Mouse (Mus musculus): Measurements from ENCODE around the gene Nhej1.

Nhej1 gene

DNA sequence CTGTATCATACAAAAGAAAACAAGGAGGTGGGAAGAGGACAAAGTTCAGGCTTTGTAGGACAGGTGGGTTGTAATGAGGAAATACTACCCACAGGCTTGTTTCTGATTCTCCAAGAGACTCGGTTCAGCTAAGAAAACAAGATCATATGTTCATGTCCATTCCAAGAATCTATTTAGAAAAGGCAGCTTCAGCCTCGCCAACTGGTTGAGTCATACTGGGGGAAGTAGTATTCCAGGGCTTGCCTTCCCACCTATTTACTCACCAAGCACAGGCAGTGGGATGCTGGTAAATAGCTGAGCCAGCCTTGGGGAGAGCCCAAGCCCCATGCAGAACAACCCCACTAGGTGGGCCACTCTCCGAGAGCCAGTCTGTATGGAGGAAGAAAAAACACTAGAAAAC, 3.6 kb upstream of the Nhej1 start:
- no peak for DNase-seq (ENCODE audit: low spot score in 2 of 2)

DNA sequence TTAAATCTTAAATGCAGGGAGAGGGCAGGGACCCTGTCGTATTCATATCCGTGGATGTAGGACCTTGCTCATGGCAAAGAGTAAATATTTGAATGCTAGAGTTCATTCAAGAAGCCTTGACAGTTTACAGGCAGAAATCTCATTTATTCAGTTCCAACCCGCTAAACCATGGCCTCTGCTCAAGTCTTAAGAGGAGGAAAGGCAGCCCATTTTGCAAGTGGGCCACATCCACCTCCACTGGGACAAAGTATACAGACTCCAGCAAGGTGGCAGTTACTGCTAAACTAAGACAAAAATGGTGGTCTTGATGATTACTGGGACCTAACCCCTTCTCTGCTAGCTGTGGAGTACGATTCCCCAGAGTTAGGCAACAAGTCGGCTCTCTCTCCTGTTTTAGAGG, 418 bp upstream of the Nhej1 start:
- no peak for DNase-seq (ENCODE audit: low spot score in 2 of 2)

DNA sequence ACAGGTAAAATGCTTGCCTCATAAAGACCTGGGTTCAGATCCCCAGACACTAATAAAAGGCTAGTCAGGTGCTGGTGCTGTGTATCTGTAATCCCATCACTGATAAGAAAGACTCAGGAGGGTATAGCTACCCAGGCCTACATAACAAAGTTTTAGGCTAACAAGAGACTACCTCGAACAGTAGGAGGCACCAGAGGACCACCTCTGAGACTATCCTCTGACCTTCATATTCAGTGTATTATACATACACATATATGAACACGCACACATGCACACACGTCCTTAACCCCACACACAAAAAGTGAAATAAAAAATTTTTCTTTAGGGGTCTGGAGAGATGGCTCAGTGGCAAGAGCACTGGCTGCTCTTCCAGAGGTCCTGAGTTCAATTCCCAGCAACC, 2.8 kb downstream of the Nhej1 start:
- DNase-seq (ENCODE audit: low spot score in 2 of 2) = no peak

DNA sequence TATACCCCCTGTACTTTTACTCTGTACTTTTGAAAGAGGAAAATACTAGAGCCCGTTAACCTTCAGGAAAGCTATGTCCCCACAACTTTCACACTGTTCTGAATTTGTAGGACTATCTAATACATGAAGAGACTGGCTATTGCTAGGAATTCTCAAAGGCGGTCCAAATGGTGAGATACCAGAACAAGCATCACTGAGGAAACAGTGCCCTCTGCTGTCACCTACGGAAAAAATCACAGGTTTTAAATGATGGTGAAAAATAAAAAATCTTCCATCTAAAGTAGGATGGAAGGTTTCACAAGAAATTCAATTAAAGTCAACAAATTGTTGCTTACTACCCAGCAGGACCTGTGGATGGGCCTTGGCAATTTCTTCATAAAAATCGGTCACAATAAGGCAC, 72.9 kb downstream of the Nhej1 start:
- DNase-seq (ENCODE audit: low spot score in 2 of 2) = no peak

DNA sequence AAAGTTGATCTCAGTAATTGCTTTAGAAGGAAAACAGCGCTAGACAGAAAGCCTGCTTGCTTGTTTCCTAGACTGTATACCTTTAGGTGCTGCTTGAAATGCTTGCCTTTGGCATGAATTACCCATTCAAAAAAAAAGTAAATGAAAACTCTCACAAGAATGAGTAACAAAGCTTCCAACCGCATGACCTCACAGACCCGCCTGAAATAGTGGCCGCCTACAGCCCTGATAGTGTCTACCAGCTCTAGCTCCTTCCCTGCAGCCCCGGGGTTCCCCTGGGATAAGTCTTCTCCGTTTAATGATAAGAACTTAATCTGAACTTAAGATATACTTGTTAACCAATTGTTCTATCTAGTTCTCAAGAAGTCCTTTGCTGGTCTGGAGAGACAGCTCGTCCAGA, 73.6 kb downstream of the Nhej1 start:
- DNase-seq (ENCODE audit: low spot score in 2 of 2) = no peak

DNA sequence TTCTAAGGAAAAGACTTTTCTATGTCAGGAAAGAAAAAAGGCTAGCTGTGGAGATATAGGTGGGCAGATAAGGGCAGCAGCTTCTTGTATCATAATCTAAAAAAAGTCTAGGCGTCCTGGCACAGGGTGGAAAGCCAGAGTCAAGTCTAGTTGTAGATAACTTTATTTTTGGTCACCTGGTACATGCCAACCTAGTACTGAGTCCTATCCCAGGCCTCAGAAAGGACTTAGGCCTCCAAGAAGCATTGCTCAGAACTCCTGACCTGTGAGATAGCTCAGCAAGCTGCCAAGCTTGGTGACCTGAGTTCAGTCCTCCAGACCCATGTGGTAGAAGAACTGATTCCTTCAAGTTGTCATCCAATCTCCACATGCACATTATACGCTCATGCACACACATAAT, 76.4 kb downstream of the Nhej1 start:
- DNase-seq (ENCODE audit: low spot score in 2 of 2) = no peak

DNA sequence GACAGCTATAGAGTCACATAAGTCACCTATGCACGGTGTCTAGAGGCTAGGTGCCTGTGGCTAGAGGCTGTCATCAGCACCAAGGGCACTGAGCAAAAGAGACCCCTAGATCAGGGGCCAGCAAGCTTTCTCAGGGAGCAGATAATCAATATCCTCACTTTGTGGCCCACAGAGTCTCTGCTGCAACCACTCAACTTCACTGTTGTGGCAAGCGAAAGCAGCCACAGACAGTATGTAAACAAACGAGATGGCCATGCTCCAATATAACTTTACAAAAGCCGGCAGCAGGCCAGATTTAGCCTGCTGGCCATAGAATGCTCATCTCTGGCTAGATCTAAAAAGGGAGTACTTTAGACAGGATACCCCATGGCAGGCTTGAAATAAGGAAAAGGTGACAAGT, 77.0 kb downstream of the Nhej1 start:
- no peak for DNase-seq (ENCODE audit: low spot score in 2 of 2)

DNA sequence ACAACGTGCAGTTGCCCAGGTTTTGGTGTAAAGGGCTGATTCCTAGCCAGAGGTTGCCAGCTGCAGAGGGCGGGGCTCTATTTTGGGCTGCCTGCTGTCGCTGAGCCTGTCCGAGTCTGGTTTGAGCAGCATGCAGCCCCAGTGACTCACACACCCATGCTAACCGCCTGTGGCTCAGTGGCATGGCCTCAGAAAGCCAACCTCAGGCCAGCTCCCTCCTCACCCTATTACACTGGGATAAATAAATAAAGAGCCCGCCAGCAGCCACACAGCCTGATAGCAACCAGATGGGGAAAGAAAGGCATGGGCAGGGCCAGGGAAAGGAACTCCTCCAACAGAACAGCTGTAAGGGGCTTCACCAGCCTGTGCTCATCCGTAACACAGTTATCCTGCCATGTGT, 84.6 kb downstream of the Nhej1 start:
- DNase-seq (ENCODE audit: low spot score in 2 of 2) = no peak

DNA sequence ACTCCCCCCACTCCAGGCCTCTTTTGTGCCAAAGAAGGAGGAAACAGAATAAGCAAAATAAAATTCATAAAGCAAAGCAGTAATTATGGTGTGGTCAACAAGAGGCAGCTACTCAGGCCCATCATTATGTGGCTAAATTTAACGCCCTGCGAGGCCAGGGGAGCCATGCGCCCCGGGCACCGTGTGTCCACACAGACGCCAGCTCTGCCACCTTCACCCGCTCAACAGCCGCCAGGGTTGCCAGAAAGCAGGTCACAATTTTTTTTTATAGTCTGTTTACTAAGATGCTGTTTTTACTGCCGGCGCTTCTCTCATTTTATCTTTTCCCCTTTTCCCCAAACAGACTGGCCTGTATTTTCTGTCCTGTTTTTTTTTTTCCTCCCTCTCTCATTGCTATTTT, 93.0 kb downstream of the Nhej1 start:
- DNase-seq (ENCODE audit: low spot score in 2 of 2) = no peak

DNA sequence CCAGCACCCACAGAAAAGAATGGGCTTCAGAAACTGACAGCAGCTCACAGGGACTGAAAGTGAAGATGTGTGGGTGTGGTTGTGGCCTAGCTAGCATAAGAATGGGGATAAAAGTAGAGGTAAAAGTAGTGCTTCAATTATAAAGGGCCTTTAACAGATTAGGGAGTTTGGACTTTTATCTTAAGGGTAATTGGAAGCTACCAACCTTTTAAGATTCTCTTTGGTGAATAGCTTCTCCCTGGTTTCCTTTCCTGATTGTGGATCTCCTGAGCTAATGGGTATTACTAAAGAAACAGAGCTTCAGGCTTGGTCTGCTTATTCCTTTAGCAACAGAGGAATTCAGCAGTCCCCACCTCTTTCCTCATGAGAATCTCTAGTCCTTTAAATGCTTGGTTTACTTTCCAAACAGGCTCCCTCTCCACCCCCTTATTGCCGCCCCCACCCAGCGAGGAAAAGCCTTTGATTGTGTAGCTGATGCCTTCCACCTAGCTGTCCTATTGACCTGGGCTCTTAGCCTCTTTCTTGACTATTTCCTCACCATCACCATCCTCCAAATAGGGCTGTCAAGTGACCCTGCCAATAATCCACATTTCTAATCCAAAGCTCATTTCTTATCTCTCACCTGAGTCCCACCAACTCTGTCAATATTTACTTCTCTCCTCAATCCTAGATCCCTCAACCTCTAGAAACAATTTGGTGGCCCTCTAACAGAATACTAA, 97.8 kb downstream of the Nhej1 start:
- no peak for DNase-seq (ENCODE audit: low spot score in 2 of 2)

DNA sequence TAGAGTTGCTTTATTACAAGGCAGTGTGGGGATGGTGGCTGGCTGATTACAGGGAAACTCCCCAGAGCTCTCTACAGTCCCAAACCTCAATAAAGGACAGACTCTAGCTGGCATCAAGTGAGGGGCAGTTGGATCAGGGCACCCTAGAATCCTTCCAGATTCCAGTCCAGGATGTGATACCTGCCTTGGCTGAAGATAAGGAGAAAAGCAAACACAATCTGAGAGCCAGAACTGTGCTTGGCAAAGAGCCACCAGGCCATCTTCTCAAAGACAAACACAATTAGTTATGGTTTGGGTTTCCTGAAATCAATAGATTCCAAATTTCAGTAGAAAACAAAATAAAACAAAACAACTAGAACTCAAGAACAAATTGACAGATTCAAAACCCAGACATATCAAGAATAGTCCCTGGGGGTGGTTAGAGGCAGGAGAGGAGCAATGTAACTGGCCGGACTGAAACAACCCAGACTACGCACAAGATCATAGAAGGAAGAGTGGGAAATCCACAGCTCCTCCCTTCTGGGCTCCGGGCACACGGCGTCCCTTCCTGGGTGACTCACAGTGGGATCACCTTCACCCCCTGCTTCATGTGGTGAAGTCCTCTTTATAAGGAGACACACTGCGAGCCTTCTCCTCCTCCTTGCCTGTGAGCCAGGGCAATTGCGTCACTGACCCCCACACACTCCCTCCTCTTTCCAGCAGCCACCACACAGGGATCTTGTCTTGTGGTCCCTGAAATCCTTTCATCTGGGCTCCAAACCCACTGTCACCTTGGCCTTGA, 100.4 kb downstream of the Nhej1 start:
- DNase-seq (ENCODE audit: low spot score in 2 of 2) = peak in 1 of 2 experiments; percentile 20

DNA sequence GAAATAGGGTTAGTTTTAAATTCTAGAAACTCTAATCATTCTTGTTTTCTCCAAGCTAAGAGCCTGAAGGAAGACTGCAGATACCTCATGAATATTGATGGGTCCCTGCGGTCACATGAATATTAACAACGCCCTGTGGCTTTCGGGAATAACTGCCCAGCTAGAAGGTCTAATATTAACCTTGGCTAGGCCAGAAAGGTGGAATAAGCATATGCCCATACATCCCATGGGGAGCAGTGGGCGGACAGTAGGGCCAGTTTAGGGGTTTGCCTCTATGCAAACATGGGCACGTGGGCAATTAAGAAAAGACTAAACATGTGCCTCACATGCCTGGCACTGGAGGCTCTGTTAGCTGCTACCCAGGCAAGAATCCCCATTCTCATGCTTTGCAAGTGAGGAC, 102.8 kb downstream of the Nhej1 start:
- no peak for DNase-seq (ENCODE audit: low spot score in 2 of 2)

DNA sequence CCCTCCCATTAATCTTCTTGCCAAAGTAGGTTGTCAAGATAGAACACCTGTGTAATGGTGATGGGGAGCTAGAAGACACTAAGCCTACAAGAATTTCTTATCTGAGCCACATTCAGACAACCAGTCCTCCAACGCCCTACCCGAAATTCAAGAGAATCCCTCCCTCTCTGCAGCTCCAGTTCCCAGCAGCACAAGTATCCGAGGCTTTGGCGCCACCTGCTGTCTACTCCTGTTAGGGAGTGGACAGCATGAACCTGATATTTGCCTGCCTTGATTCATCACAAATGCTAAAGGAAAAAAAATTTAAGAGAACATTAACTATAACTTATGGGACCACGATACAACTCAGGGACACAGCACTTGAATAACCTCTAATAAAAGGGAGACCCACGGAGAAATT, 108.2 kb downstream of the Nhej1 start:
- DNase-seq (ENCODE audit: low spot score in 2 of 2) = peak; percentile 65 to 88

DNA sequence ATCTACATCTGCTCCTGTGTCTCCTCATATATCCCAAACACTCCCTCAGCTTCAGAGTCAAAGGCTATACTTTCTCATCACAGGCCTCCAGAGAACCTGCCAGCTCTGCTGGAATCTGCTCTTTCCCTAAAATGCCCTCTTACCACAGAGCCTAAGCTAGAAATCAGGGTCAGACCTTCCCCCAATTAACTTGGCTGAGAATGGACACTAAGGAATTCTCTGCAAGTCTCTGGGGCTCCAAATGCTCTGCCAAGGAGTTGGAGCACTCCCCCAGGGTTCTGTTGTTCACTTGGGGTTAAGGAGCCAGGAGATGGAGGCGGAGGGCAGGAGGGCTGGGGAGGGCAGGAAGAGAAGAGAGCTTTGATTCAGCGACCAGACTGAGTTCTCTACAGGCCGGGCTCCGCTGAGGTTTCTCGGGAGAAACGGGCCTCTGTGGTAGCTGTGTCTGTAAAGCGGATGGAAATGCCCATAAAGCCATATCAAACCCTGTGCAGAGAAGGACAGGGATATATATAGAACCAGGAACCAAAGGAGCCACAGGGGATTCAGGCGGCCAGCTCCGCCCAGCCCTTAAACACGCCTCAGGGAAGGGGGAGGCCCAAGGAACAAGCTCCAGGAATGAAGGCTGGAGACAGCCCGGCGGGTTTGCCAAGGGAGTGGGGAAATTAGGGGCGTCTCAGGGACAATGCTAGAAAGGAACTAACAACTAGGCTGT, 109.3 kb downstream of the Nhej1 start:
- no peak for DNase-seq (ENCODE audit: low spot score in 2 of 2)

DNA sequence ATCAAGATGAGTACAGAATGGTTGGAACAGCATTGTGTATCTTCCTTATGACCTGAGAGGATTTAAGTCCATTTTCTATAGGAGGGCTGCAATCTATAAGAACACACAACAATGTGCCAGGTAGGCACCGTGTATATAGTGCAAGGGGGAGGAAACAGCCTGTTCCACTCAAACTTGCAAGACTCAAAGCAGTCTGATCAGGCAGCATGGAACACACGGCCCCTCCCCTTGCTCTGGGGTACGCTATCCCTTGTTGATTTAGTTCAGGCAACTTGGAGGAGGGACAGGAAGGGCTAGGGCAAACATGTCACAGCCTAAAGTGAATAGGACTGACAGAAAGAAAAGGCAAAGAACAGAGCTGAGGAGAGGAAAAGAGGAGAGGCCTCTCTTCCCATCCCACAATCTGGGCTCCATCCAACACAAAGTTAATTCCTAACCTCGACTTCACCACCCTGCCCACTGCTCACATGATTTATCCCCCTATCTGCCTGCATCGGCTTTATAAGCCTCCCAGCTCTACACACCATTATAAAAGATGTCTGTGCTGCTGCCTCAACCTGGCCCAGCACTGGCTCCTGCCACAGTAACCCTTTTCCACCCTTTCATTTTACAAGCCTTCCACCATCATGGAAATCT, 110.7 kb downstream of the Nhej1 start:
- DNase-seq (ENCODE audit: low spot score in 2 of 2) = no peak

DNA sequence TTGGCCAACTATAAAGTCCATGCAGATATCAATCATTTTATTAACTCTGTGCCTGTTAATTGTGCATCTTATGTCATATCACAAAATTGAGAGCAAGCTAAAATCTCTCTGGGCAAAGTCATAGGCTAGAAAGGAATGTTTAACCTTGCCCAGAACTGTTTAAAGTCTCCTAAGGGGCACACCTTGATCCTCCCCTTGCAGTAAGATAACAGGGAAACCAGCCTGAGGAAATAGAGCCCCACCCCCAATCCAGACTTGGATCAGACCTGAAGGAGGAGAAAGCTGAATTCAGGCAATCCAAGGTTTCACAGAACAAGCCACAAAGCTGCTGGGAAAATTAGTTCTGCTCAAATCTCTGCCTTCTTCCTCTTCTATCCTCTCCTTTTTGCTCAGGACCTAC, 114.2 kb downstream of the Nhej1 start:
- DNase-seq (ENCODE audit: low spot score in 2 of 2) = no peak

DNA sequence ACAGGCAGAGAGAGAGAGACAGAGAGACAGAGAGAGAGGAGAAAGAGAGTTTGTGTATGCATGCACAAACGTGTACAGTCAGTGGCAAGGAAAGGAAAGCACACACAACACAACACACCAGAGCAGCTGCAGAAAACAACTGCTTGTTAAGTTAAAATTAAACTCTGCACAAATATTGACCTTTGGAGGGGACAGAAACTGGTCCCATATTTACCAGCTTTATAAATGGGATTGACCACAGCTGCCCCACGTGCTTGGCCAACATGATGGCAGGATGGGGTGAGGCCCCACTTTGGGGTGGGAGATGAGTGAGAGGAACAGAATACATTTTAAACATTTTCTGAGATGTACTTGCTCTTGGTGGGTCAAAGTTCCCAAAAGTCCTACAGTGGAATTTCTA, 114.8 kb downstream of the Nhej1 start:
- DNase-seq (ENCODE audit: low spot score in 2 of 2) = no peak

DNA sequence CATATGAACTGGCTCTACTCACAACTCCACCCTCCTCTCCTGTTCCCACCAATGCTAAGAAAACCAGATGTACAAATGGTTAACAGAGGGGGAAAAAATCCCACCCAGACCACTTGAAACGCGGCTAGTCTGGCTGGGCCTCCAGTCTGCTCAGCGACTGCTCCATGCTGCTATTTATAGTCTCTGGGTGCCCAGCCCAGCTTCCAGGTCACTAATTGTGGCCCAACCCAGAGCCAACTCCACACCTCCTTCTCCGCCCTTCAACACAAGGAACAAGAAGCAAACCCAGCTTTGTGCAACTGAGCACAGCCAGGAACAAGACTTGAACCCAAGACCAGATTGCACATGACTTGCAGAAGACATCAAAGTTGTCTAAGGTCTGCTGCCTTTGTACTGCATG, 119.0 kb downstream of the Nhej1 start:
- DNase-seq (ENCODE audit: low spot score in 2 of 2) = no peak

DNA sequence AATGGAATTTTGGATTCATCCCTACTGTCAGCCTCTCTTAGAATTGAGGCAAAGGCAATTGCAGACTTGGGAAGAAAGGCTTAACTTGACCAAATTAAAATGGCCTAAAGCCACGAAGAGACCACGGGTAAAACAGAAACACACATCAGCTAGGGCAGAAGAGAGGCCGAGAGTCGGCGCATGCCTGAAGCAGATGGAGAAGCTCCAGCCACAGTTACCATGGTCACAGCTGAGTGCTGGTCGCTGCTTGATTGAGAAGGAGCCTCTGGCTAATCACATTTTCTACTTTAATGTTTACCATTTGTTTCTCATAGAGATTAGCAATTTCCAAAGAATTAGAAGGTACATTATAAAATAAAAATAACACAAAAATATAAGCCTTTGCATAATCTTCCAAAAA, 123.8 kb downstream of the Nhej1 start:
- no peak for DNase-seq (ENCODE audit: low spot score in 2 of 2)

DNA sequence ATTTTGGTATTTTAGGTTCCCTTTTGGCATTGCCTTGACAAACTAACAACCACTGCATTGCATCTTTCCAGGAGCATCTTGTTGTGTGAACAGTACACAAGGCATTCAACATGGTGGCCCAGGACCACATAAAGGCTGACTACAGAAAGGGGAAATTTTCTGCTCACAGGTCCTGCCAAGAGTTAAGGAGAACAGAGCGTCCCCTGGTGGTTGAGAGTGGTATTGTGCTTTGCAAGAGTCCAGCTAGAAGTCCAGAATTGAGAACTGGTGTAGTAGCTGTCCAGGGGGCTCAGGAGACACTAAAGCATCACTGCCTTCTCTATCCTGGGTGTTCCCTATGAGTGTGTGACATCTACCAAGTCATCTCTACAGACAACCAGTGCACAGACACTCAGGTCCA, 124.5 kb downstream of the Nhej1 start:
- no peak for DNase-seq (ENCODE audit: low spot score in 2 of 2)

DNA sequence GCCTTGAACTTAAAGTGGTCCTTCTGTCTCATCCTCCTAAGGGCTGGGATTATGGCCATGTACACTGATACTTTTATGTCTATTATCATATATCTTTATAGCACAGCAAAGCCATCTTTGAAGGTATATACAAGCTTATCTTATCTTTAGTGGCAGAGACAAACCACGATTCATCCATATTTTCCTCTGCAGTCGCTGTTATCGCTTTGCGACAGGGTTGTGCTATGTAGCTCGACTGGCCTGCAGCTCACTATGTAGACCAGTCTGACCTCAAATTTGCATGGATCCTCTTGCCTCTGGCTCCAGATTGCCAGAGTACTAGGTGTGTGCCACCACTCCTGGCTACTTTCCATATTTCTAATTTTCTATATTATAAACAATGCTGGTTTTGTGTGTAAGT, 125.8 kb downstream of the Nhej1 start:
- DNase-seq (ENCODE audit: low spot score in 2 of 2) = no peak

DNA sequence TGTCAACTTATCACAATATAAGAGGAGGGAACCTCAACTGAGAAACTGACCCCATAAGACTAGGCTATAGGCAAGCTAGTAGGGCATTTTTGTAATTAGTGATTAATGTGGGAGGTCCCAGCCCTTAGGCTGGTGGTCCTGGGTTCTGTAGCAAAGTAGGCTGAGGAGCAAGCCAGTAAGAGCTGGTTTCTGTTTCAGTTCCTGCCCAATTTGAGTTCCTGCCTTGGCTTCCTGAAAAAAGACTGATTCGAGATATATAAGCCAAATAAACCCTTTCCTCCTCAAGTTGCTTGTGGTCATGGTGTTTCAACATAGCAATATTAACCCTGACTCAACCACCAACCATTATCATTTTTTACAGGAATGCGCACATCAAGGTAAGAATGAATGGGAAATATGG, 127.8 kb downstream of the Nhej1 start:
- no peak for DNase-seq (ENCODE audit: low spot score in 2 of 2)

DNA sequence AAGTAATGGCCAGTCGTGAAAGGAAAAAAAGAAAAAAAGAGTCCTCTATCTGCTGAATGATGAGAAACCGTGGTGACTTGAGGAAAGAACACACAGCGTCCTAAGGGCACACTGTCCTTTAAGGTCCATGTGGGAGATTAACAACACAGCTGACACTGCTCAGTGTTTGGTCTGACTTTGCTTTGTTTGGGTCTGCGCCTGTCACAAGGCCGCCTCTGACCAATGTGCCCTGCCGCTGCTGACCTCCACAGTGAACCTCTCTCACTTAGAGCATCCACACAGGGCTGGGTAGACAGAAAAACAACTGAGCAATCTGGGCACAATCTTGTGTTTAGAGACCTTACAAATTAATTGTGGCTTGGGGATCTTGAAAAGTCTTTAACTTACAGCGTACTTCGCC, 148.0 kb downstream of the Nhej1 start:
- no peak for DNase-seq (ENCODE audit: low spot score in 2 of 2)
